Mouse (Mus musculus) limb, embryonic 13.5 days (tissue): ENCODE results near the gene Mdh1. TPM values are rescaled to one million over a fixed set of nuclear protein-coding genes. Genes with fewer than 3 reads are reported as not detected.
"Not testable (repeated sequence)": the region's sequence is repeated elsewhere in the genome, so short reads cannot be mapped to it uniquely, and the experiment has no call there.

Experiments
- ATAC-seq: fragments of 200-750 bp; cut with Nextera tagmentation; 2 replicates; pipeline ENCODE4 v1.8.0; 2017; ENCODE audit warnings: low read depth, moderate number of reproducible peaks, moderate TSS enrichment; ENCODE audit not compliant: low FRiP score
- H3K27ac ChIP-seq: fragments of 300-500 bp; sonication (generic); 2 replicates; pipeline ENCODE4 v1.5.1; 2015; ENCODE audit warnings: inconsistent platforms, mild to moderate bottlenecking, moderate library complexity
- H3K27me3 ChIP-seq: fragments of 300-500 bp; sonication (generic); 2 replicates; pipeline ENCODE4 v1.6.1; 2015; ENCODE audit warnings: mild to moderate bottlenecking, inconsistent platforms
- H3K36me3 ChIP-seq: fragments of 300-500 bp; sonication (generic); 2 replicates; pipeline ENCODE4 v1.6.1; 2015; ENCODE audit warnings: inconsistent platforms, mild to moderate bottlenecking, moderate library complexity
- H3K4me1 ChIP-seq: fragments of 300-500 bp; sonication (generic); 2 replicates; pipeline ENCODE4 v1.6.1; 2015; ENCODE audit warnings: inconsistent platforms
- H3K4me2 ChIP-seq: fragments of 300-500 bp; sonication (generic); replicated peaks from 2 replicates; pipeline ENCODE4 v1.6.1; 2015; ENCODE audit warnings: inconsistent platforms, mild to moderate bottlenecking, moderate library complexity
- H3K4me3 ChIP-seq: fragments of 300-500 bp; sonication (generic); 2 replicates; pipeline ENCODE4 v1.5.1; 2015; ENCODE audit warnings: moderate library complexity, mild to moderate bottlenecking, inconsistent platforms
- H3K9ac ChIP-seq: fragments of 300-500 bp; sonication (generic); 2 replicates; pipeline ENCODE4 v1.6.1; 2015; ENCODE audit warnings: mild to moderate bottlenecking, inconsistent platforms
- H3K9me3 ChIP-seq: fragments of 300-500 bp; sonication (generic); 2 replicates; pipeline ENCODE4 v1.6.1; 2016; ENCODE audit warnings: inconsistent platforms
- WGBS: fragments of 180-500 bp; shearing (Covaris S2); methylation state at CpG from one replicate; pipeline ENCODE4 v1.1.7; 2015; 5-methylcytosine and 5-hydroxymethylcytosine counted together
- microRNA-seq: library from miRNA; unstranded; fragments of <30 nt; microRNA quantifications from one replicate; pipeline ENCODE4, GENCODE M21; 2016
- polyA plus RNA-seq: library from polyadenylated mRNA; unstranded; fragments of >200 nt; fragmentation: Nextera tagmentation; extraction: Ambion mirVana; gene quantifications from 2 replicates; pipeline ENCODE4 v1.2.1, GENCODE M21; 2015

Mdh1 gene
- polyA plus RNA-seq, 1 experiment from 2014 or later = 374 TPM

DNA sequence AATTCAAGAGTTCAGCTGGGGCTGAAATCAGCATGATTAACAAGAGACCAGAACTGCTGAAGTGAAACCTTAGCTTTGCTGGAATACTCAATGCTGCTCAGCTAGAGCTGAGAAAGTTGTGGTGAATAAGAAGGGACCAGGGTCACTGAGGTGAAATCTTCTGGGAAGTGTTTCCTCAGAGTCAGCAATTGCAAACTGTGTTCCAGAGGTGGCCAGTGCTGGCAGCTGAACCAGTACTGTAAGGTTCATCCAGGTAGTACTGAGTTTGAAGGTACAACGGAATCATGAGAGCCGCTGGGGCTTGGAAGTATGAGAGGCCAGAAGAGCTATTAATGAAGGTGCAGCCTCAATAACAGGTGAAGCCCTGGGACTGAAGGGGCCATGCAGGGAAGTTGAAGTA is 31.5 kb downstream of the Mdh1 start:
- 98% methylated on average over 2 of the region's 2 CpGs for WGBS

GRCm38 (mm10) chr11:21540072-21540471 is 32.1 kb downstream of the Mdh1 start:
- WGBS = 45% methylated on average over 2 of the region's 2 CpGs
- no peak overlapping the region for H3K9ac ChIP-seq
- H3K27ac ChIP-seq = no peak overlapping the region
- no peaks in the 10 kb centered on the region for H3K36me3 ChIP-seq
- H3K4me2 ChIP-seq = no peak overlapping the region
- no peaks in the 10 kb centered on the region for H3K4me1 ChIP-seq
- no peaks in the 10 kb centered on the region for H3K9me3 ChIP-seq
- no peak overlapping the region for H3K4me3 ChIP-seq
- H3K27me3 ChIP-seq = no peaks in the 10 kb centered on the region
- ATAC-seq = no peak

More for the DNA sequence above, 31.5 kb downstream of the Mdh1 start:
- Histone ChIP-seq H3K4me3 (no peak overlapping the region), H3K36me3 (no peaks in the 10 kb centered on the region), H3K9ac (no peak overlapping the region), H3K27me3 (no peaks in the 10 kb centered on the region), H3K9me3 (no peaks in the 10 kb centered on the region), H3K27ac (no peak overlapping the region), H3K4me2 (no peak overlapping the region), H3K4me1 (no peaks in the 10 kb centered on the region)
- ATAC-seq = no peak

DNA sequence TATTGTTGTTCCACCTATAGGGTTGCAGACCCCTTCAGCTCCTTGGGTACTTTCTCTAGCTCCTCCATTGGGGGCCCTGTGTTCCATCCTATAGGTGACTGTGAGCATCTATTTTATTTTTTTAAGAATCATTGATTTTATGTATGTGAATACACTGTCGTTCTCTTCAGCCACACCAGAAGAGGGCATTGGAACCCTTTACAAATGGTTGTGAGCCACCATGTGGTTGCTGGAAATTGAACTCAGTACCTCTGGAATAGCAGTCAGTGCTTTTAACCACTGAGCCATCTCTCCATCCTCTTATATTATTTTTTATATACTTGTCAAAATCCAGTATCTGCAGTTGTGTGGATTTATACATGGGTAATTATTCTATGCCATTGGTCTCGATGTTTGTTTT is 41.3 kb downstream of the Mdh1 start:
- H3K36me3 ChIP-seq, H3K4me2 ChIP-seq, ATAC-seq, H3K27me3 ChIP-seq, H3K4me3 ChIP-seq, H3K9me3 ChIP-seq, H3K4me1 ChIP-seq, H3K9ac ChIP-seq, H3K27ac ChIP-seq: not testable (repeated sequence)
- WGBS = 85% methylated on average over 2 of the region's 2 CpGs

DNA sequence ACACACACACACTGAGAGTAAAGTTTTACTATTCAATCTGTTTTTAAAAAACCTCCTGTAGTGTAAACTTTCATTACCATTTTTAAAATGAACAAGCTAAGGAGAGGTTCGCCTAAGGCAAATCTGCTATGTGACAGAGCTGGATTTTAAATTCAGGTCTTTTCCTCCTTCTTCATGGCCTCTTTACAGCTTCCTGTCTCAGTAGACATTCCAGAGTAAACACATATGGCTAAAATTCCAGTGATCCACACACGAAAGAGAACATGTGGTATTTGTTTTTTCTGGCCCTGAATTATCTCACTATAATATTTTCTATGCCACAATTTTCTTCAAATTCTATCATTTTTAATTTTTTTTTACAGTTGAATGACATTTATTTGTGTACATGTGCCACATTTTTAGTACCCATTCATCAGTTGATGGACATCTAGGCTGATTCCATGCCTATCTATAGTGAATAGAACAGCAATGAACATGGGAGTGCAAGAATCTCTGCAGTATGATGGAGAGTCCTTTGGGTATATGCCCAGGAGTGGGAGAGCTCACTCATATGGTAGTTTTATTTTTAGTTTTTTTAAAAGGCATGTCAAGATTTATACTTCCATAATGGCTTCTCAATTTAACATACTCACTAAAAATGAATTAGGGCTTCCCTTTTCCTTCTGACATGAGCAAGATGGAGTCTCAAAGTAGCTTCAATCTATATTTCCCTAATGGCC is 43.3 kb downstream of the Mdh1 start:
- 22% methylated on average over 2 of the region's 2 CpGs for WGBS
- no peak overlapping the region for H3K4me2 ChIP-seq
- no peak overlapping the region for H3K27ac ChIP-seq
- ATAC-seq = 0 out of 2 replicates have a peak, but pooled peaks have one; percentile 40
- H3K4me1 ChIP-seq = no peaks in the 10 kb centered on the region
- no peak overlapping the region for H3K9ac ChIP-seq
- no peak overlapping the region for H3K4me3 ChIP-seq
- no peaks in the 10 kb centered on the region for H3K9me3 ChIP-seq
- no peaks in the 10 kb centered on the region for H3K27me3 ChIP-seq
- no peaks in the 10 kb centered on the region for H3K36me3 ChIP-seq

GRCm38 (mm10) chr11:21517726-21518125 is 54.4 kb downstream of the Mdh1 start:
- Histone ChIP-seq H3K27me3 (no peaks in the 10 kb centered on the region), H3K4me2 (no peak overlapping the region), H3K36me3 (no peaks in the 10 kb centered on the region), H3K4me3 (no peak overlapping the region), H3K9ac (no peak overlapping the region), H3K27ac (no peak overlapping the region), H3K9me3 (no peaks in the 10 kb centered on the region), H3K4me1 (no peaks in the 10 kb centered on the region)
- WGBS = 88% methylated on average over 9 of the region's 9 CpGs
- no peak for ATAC-seq

GRCm38 (mm10) chr11:21516396-21516795 is 55.8 kb downstream of the Mdh1 start:
- not testable (repeated sequence) for H3K36me3 ChIP-seq, ATAC-seq, H3K27ac ChIP-seq, H3K4me3 ChIP-seq, H3K4me1 ChIP-seq, H3K9ac ChIP-seq, H3K9me3 ChIP-seq, H3K27me3 ChIP-seq, H3K4me2 ChIP-seq
- WGBS = 92% methylated on average over 1 of the region's 1 CpGs

DNA sequence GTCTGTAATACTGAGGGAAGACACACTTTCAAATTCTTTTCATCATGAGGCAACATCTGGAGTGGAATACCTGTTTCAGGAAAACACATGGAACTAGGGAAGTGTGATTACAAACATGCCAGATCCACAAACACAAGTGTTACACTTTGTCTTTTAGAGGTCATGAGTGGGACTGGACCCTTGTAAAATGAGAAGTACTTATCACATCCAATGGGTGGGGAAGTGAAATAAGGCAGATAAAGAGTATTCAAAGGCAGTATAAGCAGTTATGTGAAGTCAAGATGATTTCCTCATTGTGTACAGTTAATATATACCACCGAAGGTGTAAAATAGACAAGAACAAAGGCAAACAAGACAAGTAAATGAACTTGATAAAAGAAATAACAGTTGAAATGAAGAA is 61.6 kb downstream of the Mdh1 start:
- not testable (repeated sequence) for H3K36me3 ChIP-seq, H3K9me3 ChIP-seq, ATAC-seq, H3K4me2 ChIP-seq, H3K4me3 ChIP-seq, H3K27me3 ChIP-seq, H3K27ac ChIP-seq, H3K4me1 ChIP-seq, H3K9ac ChIP-seq
- 90% methylated on average over 1 of the region's 1 CpGs for whole genome bisulfite sequencing

DNA sequence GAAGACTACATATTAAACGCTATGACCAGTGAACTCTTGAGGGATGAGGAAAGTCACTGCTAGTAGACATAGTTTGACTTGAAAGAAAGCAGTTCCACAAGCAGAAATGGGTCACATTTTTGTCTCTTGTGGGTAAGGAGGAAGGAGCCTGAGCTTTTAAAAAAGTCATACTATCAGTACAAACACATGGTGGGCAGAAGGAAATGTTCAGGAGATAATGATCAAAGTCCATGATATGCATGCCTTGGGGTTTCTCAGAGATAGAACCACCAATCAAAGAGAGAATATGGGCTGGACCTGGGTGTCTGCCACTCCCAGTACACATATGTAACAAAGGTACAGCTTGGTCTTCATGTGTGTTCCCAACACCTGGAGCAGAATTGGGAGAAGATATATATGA is 63.5 kb downstream of the Mdh1 start:
- 70% methylated on average over 1 of the region's 1 CpGs for WGBS

DNA sequence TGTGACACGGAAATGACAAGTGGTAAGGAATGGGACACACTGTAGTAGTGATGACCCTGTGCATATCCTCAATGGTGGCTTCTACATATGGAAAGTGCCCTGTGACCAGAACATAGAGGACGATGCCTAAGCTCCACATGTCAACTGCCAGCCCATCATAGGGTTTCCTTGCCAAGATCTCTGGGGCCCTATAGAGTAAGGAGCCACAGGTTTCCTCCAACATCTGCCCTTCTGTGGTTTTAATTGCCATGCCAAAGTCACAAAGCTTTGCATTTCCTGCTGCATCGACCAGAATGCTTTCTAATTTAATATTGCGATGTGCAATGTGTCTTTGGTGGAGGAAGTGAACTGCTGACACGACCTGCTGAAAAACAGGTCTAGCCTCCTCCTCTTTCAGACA is 65.1 kb downstream of the Mdh1 start:
- H3K27me3 ChIP-seq, H3K9ac ChIP-seq, H3K4me1 ChIP-seq, ATAC-seq, H3K9me3 ChIP-seq, H3K27ac ChIP-seq, H3K4me3 ChIP-seq, H3K4me2 ChIP-seq, H3K36me3 ChIP-seq: not testable (repeated sequence)
- WGBS = 79% methylated on average over 5 of the region's 5 CpGs

More for the DNA sequence above, 63.5 kb downstream of the Mdh1 start:
- not testable (repeated sequence) for H3K36me3 ChIP-seq, H3K9ac ChIP-seq, H3K4me1 ChIP-seq, H3K9me3 ChIP-seq, H3K4me2 ChIP-seq, H3K4me3 ChIP-seq, ATAC-seq, H3K27me3 ChIP-seq, H3K27ac ChIP-seq

Small RNA genes lying within 50 kb of the gene (microRNA-seq; reads per million reads assigned to microRNA genes)
- not detected for gene Gm22990

Other genes starting within 250 kb of the Mdh1 start
- gene Ugp2, start 201.2 kb downstream of the Mdh1 start, polyA plus RNA-seq = 101 and 109 TPM in 2 replicates
- gene Wdpcp, start 132 bp downstream of the Mdh1 start, polyA plus RNA-seq = 9.3 and 10.0 TPM in 2 replicates